Mouse (Mus musculus): ENCODE data around the gene Myo5c.

GRCm38 (mm10) chr9:75316771-75317170 lies 85.0 kb downstream of the Myo5c start:
- TF ChIP-seq POLR2A (IDR thresholded peaks at IDR 0.05; ENCODE audit: insufficient read depth, low read depth, low read length) (no peak), CTCF (IDR thresholded peaks at IDR 0.05; ENCODE audit: insufficient read depth, low read depth, low read length) (no peak)

Data from olfactory bulb, adult 2 months (tissue).